Mouse (Mus musculus): ENCODE data around the gene Gm4871.

DNA sequence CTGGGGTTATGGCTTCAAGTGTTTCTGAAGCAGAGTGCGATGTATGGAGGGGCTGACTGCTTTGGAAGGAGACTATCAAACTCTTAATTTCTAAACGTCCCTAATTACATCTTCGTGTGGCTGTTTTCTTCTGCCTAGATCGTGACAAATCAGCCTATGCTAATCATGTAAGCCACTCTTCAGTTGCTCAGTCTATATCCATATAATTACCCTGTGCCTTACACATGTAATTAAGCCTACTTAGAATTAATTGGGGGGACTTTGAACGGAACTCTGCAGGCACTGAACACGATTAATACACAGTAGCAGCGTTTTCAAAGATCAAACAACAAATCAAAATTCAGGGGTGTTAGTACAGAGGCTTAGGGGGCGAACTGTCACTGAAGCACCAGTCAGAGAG lies 25.4 kb upstream of the Gm4871 start:
- no peak for TF ChIP-seq CTCF (IDR thresholded peaks at IDR 0.05; ENCODE audit: low read depth, low read length)
- no peak for TF ChIP-seq POLR2A (IDR thresholded peaks at IDR 0.05; ENCODE audit: insufficient read depth, low read length)
- TF ChIP-seq EP300 (IDR thresholded peaks at IDR 0.05; ENCODE audit: insufficient read depth, low read depth, low read length), result no peak
